Mouse (Mus musculus) MEL (cell line): ENCODE results near the gene Ywhag. TPM values are rescaled to one million over a fixed set of nuclear protein-coding genes. Genes with fewer than 3 reads are reported as not detected.
A peak's percentile ranks its signal among the peaks of the same experiment; 100 is the strongest.

ENCODE experiments used
- DNase-seq: peaks from one replicate; pipeline ENCODE4 v3.0.0; 2011; ENCODE audit warnings: low read depth, low spot score
- H3K27ac ChIP-seq: 2 replicates; pipeline ENCODE4 v1.5.1; 2012; ENCODE audit warnings: low read depth, mild to moderate bottlenecking, control low read depth, low read length, moderate library complexity; ENCODE audit not compliant: control insufficient read depth
- H3K27me3 ChIP-seq, 2 experiments: fragments of 150-350 bp in 1 of 2; sonication (generic) in 1 of 2; 2 replicates each; pipeline ENCODE4 v1.6.1; 2012; ENCODE audit warnings: low read length in 2 of 2, mild to moderate bottlenecking in 2 of 2, improper control_type of control experiment in 1 of 2, moderate library complexity in 1 of 2; ENCODE audit not compliant: insufficient read depth in 2 of 2, control insufficient read depth in 1 of 2
- H3K36me3 ChIP-seq, 2 experiments: 2 replicates each; pipeline ENCODE4 v1.6.1; 2012 to 2014; ENCODE audit warnings: low read length in 2 of 2, improper control_type of control experiment in 1 of 2, inconsistent platforms in 1 of 2, mild to moderate bottlenecking in 1 of 2; ENCODE audit not compliant: insufficient read depth in 2 of 2, control insufficient read depth in 1 of 2
- H3K4me1 ChIP-seq, 2 experiments: fragments of 150-350 bp in 1 of 2; sonication (generic) in 1 of 2; 2 replicates each; pipeline ENCODE4 v1.6.1; 2012; ENCODE audit warnings: low read length in 2 of 2, improper control_type of control experiment in 1 of 2, mild to moderate bottlenecking in 1 of 2; ENCODE audit not compliant: insufficient read depth in 2 of 2, control insufficient read depth in 1 of 2
- H3K4me3 ChIP-seq, 2 experiments: fragments of 150-350 bp in 1 of 2; sonication (generic) in 1 of 2; 2 replicates each; pipeline ENCODE4 v1.5.1; 2012; ENCODE audit warnings: low read depth in 2 of 2, low read length in 2 of 2, mild to moderate bottlenecking in 2 of 2, moderate library complexity in 2 of 2, control low read depth in 1 of 2, improper control_type of control experiment in 1 of 2; ENCODE audit not compliant: control insufficient read depth in 1 of 2, insufficient read depth in 1 of 2
- H3K79me2 ChIP-seq: 2 replicates; pipeline ENCODE4 v1.6.1; 2012; ENCODE audit warnings: mild to moderate bottlenecking, low read length, moderate library complexity; ENCODE audit not compliant: control insufficient read depth, poor library complexity, insufficient read depth
- H3K9ac ChIP-seq: 2 replicates; pipeline ENCODE4 v1.6.1; 2012; ENCODE audit warnings: low read depth, mild to moderate bottlenecking, control low read depth, low read length, moderate library complexity; ENCODE audit not compliant: control insufficient read depth, poor library complexity, severe bottlenecking
- H3K9me3 ChIP-seq: fragments of 150-350 bp; sonication (generic); replicated peaks from 2 replicates; pipeline ENCODE4 v1.6.1; 2012; ENCODE audit warnings: mild to moderate bottlenecking, low read length, improper control_type of control experiment, moderate library complexity; ENCODE audit not compliant: insufficient read depth
- BHLHE40 ChIP-seq: IDR thresholded peaks from 2 replicates; pipeline ENCODE4 v1.6.1; 2012; ENCODE audit warnings: low read depth, mild to moderate bottlenecking, inconsistent platforms, low read length, improper control_type of control experiment, borderline replicate concordance
- CHD1 ChIP-seq: IDR thresholded peaks from 2 replicates; pipeline ENCODE4 v1.6.1; 2012; ENCODE audit warnings: low read depth, mild to moderate bottlenecking, inconsistent platforms, low read length, improper control_type of control experiment
- CHD2 ChIP-seq: IDR thresholded peaks from 2 replicates; pipeline ENCODE4 v1.6.1; 2011; ENCODE audit warnings: low read length, improper control_type of control experiment
- CTCF ChIP-seq, 3 experiments: IDR thresholded peaks in 2 of 3; conservative IDR thresholded peaks in 1 of 3; 2 replicates each; pipeline ENCODE4 v1.5.1; 2011 to 2012; ENCODE audit warnings: low read length in 3 of 3, low read depth in 2 of 3, mild to moderate bottlenecking in 2 of 3, improper control_type of control experiment in 1 of 3, inconsistent platforms in 1 of 3, mixed read lengths in 1 of 3, moderate library complexity in 1 of 3; ENCODE audit not compliant: control insufficient read depth in 1 of 3, insufficient read depth in 1 of 3, poor library complexity in 1 of 3, severe bottlenecking in 1 of 3
- ETS1 ChIP-seq: IDR thresholded peaks from 2 replicates; pipeline ENCODE4 v1.6.1; 2012; ENCODE audit warnings: low read depth, mild to moderate bottlenecking, inconsistent platforms, low read length, improper control_type of control experiment, moderate library complexity
- GATA1 ChIP-seq: IDR thresholded peaks from 2 replicates; pipeline ENCODE4 v1.6.1; 2011; ENCODE audit warnings: low read depth, low read length, improper control_type of control experiment
- JUND ChIP-seq: IDR thresholded peaks from 2 replicates; pipeline ENCODE4 v1.6.1; 2011; ENCODE audit warnings: low read depth, mild to moderate bottlenecking, improper control_type of control experiment, low read length
- MAZ ChIP-seq: IDR thresholded peaks from 2 replicates; pipeline ENCODE4 v1.6.1; 2012; ENCODE audit warnings: low read depth, mild to moderate bottlenecking, inconsistent platforms, low read length, improper control_type of control experiment
- MXI1 ChIP-seq: IDR thresholded peaks from 2 replicates; pipeline ENCODE4 v1.6.1; 2011; ENCODE audit warnings: mild to moderate bottlenecking, low read depth, low read length, improper control_type of control experiment
- MYC ChIP-seq: IDR thresholded peaks from 2 replicates; pipeline ENCODE4 v1.6.1; 2011; ENCODE audit warnings: low read depth, mild to moderate bottlenecking, low read length, improper control_type of control experiment, moderate library complexity
- NRF1 ChIP-seq: IDR thresholded peaks from 2 replicates; pipeline ENCODE4 v1.6.1; 2014; ENCODE audit warnings: low read depth, mild to moderate bottlenecking, inconsistent platforms, low read length, improper control_type of control experiment, moderate library complexity; ENCODE audit not compliant: poor library complexity, insufficient read depth, severe bottlenecking
- POLR2AphosphoS2 ChIP-seq: IDR thresholded peaks from 2 replicates; pipeline ENCODE4 v1.6.1; 2011; ENCODE audit warnings: low read length, improper control_type of control experiment
- POLR2AphosphoS5 ChIP-seq: IDR thresholded peaks from 2 replicates; pipeline ENCODE4 v1.6.1; 2012; ENCODE audit warnings: low read depth, borderline replicate concordance, mild to moderate bottlenecking, inconsistent platforms, low read length, moderate library complexity, mixed read lengths
- RCOR1 ChIP-seq: IDR thresholded peaks from 2 replicates; pipeline ENCODE4 v1.6.1; 2012; ENCODE audit warnings: low read depth, mild to moderate bottlenecking, inconsistent platforms, low read length, improper control_type of control experiment
- TAL1 ChIP-seq: IDR thresholded peaks from 2 replicates; pipeline ENCODE4 v1.6.1; 2012; ENCODE audit warnings: mild to moderate bottlenecking, inconsistent platforms, low read length, moderate library complexity, mixed read lengths
- TCF12 ChIP-seq: IDR thresholded peaks from 2 replicates; pipeline ENCODE4 v1.6.1; 2014; ENCODE audit warnings: low read depth, mild to moderate bottlenecking, inconsistent platforms, low read length, improper control_type of control experiment, moderate library complexity
- USF2 ChIP-seq, 2 experiments: IDR thresholded peaks; 2 replicates each; pipeline ENCODE4 v1.6.1; 2011 to 2012; ENCODE audit warnings: improper control_type of control experiment in 2 of 2, low read length in 2 of 2, borderline replicate concordance in 1 of 2, inconsistent platforms in 1 of 2, low read depth in 1 of 2, mild to moderate bottlenecking in 1 of 2; ENCODE audit not compliant: insufficient read depth in 1 of 2
- ZC3H11A ChIP-seq: IDR thresholded peaks from 2 replicates; pipeline ENCODE4 v1.6.1; 2012; ENCODE audit warnings: low read depth, mild to moderate bottlenecking, inconsistent platforms, low read length, improper control_type of control experiment
- ZKSCAN1 ChIP-seq: IDR thresholded peaks from 2 replicates; pipeline ENCODE4 v1.6.1; 2012; ENCODE audit warnings: low read depth, mild to moderate bottlenecking, inconsistent platforms, low read length, improper control_type of control experiment, moderate library complexity
- polyA plus RNA-seq, 2 experiments: library from polyadenylated mRNA; stranded (reverse) in 1 of 2; unstranded in 1 of 2; fragments of >175 nt in 1 of 2; fragments of >200 nt in 1 of 2; gene quantifications; 2 replicates each; pipeline versions ENCODE4 v1.2.1 to v1.2.4; 2012; ENCODE audit warnings: low replicate concordance in 2 of 2, low read depth in 1 of 2; ENCODE audit not compliant: insufficient read length in 2 of 2, insufficient read depth in 1 of 2, missing spikeins in 1 of 2
- total RNA-seq: library from RNA; depleted of rRNA; stranded (reverse); fragments of 300-350 nt; gene quantifications from 2 replicates; pipeline ENCODE4 v1.2.3, GENCODE M21; 2012

The Ywhag gene
- total and polyA plus RNA-seq, 3 experiments = 109 to 295 (median 268) TPM

DNA sequence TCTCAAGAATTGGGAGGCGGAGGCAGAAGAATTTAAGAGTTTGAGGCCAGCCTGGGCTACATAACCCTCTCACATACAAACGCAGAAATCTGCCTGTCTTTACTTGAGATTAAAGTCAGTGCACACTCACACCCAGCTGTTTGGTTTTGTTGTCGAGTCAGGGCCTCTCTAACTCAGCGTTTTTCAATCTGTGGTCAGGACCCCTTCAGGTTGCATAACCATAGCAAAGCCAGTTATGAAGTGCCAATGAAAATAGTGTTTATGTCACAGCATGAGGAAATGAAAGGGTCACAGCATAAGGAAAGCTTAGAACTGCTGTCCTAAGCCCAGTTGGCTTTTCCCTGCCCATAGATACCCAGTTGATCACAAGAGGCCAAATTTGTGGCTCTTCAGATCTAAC, 27.6 kb downstream of the Ywhag start:
- H3K36me3 ChIP-seq = peaks cover 0 to 9% of the 10 kb centered on the region in 2 experiments; a peak in 2 of 4 replicates
- peaks cover 6% of the 10 kb centered on the region for H3K79me2 ChIP-seq
- no peak overlapping the region for H3K27ac ChIP-seq
- no peaks in the 10 kb centered on the region for H3K27me3 ChIP-seq
- no peaks in the 10 kb centered on the region for H3K4me1 ChIP-seq
- no peak overlapping the region for H3K4me3 ChIP-seq
- no peak for DNase-seq
- H3K9ac ChIP-seq = no peak overlapping the region
- H3K9me3 ChIP-seq = no peaks in the 10 kb centered on the region
- TF ChIP-seq ETS1 (no peak), MYC (no peak), GATA1 (no peak), ZC3H11A (no peak), CHD1 (no peak), CHD2 (no peak), CTCF (IDR thresholded peaks at IDR 0.05 in 2 of 3, conservative IDR thresholded peaks at IDR 0.05 in 1 of 3; ENCODE audit: control insufficient read depth in 1 of 3, insufficient read depth in 1 of 3, low read depth in 2 of 3, low read length in 3 of 3, poor library complexity in 1 of 3, severe bottlenecking in 1 of 3) (no peak), MAZ (no peak), USF2 (IDR thresholded peaks at IDR 0.05; ENCODE audit: borderline replicate concordance in 1 of 2, insufficient read depth in 1 of 2, low read depth in 1 of 2, low read length in 2 of 2) (no peak), POLR2AphosphoS5 (no peak), MXI1 (no peak), JUND (no peak), RCOR1 (no peak), NRF1 (no peak), ZKSCAN1 (no peak), BHLHE40 (no peak), TAL1 (no peak)
- TF ChIP-seq, all 39 proteins: peak for 0

DNA sequence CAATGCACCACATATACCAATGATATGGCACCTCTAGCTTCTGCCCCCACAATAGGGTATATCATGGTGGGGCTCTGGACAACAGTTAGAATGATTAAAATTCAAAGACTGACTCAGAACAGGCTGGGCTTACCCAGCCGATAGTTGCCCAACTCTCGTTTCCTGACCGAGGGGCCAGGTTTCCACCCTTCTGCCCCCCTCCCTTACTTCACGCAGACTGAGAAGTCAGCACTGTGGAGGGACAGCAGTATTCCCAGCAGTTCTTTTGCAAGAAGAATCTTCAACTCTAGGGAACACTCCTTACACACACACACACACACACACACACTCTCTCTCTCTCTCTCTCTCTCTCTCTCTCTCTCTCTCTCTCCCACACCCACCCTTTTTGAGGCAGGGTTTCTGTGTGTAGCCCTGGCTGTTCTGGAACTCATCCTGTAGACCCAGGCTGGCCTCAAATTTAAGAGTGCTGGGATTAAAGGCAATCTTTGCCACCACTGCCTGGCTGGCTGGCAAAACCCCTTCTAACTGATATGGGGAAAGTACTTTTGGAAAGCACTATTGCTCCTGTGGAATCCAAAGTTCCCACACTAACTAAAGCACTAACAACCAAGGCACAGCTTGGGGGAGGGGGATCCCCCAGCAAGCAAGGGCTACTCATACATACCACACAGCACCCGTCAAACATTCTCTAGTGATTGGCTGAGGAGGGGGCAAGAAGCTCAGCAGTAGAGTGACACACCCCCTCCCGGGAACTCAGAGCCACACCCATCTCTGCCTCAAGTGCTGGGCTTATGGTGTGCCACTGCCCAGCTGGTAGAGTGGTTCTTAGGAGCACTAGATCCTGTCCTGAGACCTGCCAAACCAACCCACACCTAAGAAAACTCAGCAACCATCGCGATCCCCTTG, 28.8 kb downstream of the Ywhag start:
- Histone ChIP-seq H3K27me3 (no peaks in the 10 kb centered on the region), H3K4me3 (no peak overlapping the region), H3K36me3 (peaks cover 0 to 5% of the 10 kb centered on the region in 2 experiments; a peak in 2 of 4 replicates), H3K4me1 (no peaks in the 10 kb centered on the region), H3K27ac (no peak overlapping the region), H3K79me2 (no peaks in the 10 kb centered on the region)
- TF ChIP-seq TCF12 (no peak), POLR2AphosphoS2 (peak; percentile 80)
- TF ChIP-seq, all 39 proteins: peak for 1
- no peaks in the 10 kb centered on the region for H3K9me3 ChIP-seq
- no peak overlapping the region for H3K9ac ChIP-seq
- DNase-seq = peak; percentile 24
